Mouse (Mus musculus): ENCODE measurements around the gene Yju2.

GRCm38 (mm10) chr17:55996007-55996406 is 37.1 kb downstream of the Yju2 start:
- TF ChIP-seq BHLHE40 (IDR thresholded peaks at IDR 0.05; ENCODE audit: low read depth, low read length) (no peak), USF1 (IDR thresholded peaks at IDR 0.05; ENCODE audit: low read depth, low read length) (no peak), POLR2A (IDR thresholded peaks at IDR 0.05; ENCODE audit: low read depth, low read length) (no peak), CTCF (conservative IDR thresholded peaks at IDR 0.05 in 1 of 2, IDR thresholded peaks at IDR 0.05 in 1 of 2; ENCODE audit: low read depth in 2 of 2, low read length in 2 of 2) (no peak), HCFC1 (IDR thresholded peaks at IDR 0.05; ENCODE audit: low read depth, low read length) (no peak), SMC3 (IDR thresholded peaks at IDR 0.05; ENCODE audit: low read depth, low read length) (no peak), MAX (IDR thresholded peaks at IDR 0.05; ENCODE audit: low read length) (no peak), ZNF384 (IDR thresholded peaks at IDR 0.05; ENCODE audit: low read depth, low read length) (no peak), MAFK (IDR thresholded peaks at IDR 0.05; ENCODE audit: insufficient replicate concordance, low read length) (no peak), RCOR1 (conservative IDR thresholded peaks at IDR 0.05; ENCODE audit: low read depth, low read length) (no peak), GABPA (IDR thresholded peaks at IDR 0.05; ENCODE audit: insufficient replicate concordance, low read depth, low read length) (no peak), JUN (IDR thresholded peaks at IDR 0.05; ENCODE audit: insufficient read depth, low read depth, low read length) (no peak), MAZ (IDR thresholded peaks at IDR 0.05; ENCODE audit: low read depth, low read length) (no peak)
